ENCODE assay signal across 10 mouse cellular contexts in the genomic region with DNA sequence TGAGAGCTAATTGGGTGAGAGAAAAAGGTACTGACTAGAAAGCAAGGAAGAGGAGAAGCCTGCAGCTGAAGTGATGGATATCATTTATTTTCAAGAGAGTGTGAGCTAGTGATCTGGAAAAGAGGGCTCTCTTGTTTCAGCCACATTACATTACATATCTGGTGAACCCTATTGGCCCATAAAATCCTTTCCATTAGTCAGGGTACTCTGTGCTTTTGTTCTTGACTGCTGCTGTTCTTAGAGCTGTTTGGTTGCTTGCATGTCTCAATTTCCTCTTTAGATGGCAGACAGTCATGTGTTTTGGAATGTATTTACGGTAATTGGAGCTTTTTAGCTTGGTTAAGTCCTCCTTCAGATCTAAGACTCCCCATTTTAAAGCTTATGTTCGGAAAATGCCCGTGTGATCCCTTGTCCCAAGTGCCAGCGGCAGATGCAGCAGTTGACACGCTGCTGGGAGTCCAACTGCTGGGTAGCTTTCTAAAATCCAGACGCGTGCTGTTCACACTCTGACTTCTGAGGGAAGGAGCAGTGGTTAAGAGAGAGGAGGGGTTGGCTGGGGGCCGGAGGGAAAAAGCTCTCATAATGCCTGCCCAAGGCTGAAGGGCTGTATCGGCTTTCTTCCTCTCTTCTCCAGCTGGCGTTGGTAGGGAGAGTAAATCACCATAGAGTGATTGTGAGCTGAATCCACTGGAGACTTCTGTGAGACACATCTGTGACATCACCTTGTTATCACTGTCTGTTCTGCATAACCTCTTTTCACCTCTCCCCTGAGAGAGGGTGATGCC.
DNase-seq lines count a peak whose midpoint lies in the region; ATAC-seq and TF ChIP-seq lines count a peak whose summit lies in the region.
"Had no signal": no experiment of that assay in that cellular context is flagged by ENCODE, and none has a peak within 500 bp of the region (broad histone marks: within the 10 kb centered on the region; RNA-seq: fewer than 3 reads in every experiment).

No protein-coding gene starts in this region.

- H3K4me3 ChIP-seq in heart, adult 2 months = no peak overlapping the region
- H3K4me3 ChIP-seq in embryonic facial prominence, embryonic 11.5 days (ENCODE audit: low read depth, low read length) = no peak overlapping the region
- no peak overlapping the region for H3K4me3 ChIP-seq in hindbrain, embryonic 10.5 days
- no peak overlapping the region for H3K4me3 ChIP-seq in midbrain, postnatal 0 days (ENCODE audit: low read depth, low read length)
- H3K4me3 ChIP-seq: liver, embryonic 13.5 days had no signal

- TF ChIP-seq CTCF in heart, adult 2 months (IDR thresholded peaks at IDR 0.05) = no peak
- no peak for TF ChIP-seq CTCF in midbrain, postnatal 0 days (IDR thresholded peaks at IDR 0.05)

- no peaks in the 10 kb centered on the region for H3K27me3 ChIP-seq in heart, adult 2 months (ENCODE audit: control insufficient read depth, insufficient read depth, low read length)
- H3K27me3 ChIP-seq in embryonic facial prominence, embryonic 11.5 days (ENCODE audit: control insufficient read depth, insufficient read depth, low read length) = no peaks in the 10 kb centered on the region
- H3K27me3 ChIP-seq in hindbrain, embryonic 10.5 days (ENCODE audit: insufficient read depth, poor library complexity, severe bottlenecking) = no peaks in the 10 kb centered on the region
- H3K27me3 ChIP-seq in midbrain, postnatal 0 days (ENCODE audit: insufficient read depth, low read length) = no peaks in the 10 kb centered on the region
- H3K27me3 ChIP-seq: liver, embryonic 13.5 days had no signal

- H3K27ac ChIP-seq in heart, adult 2 months = peak overlapping the region; percentile 66
- H3K27ac ChIP-seq in embryonic facial prominence, embryonic 11.5 days (replicated peaks; ENCODE audit: low read depth, low read length) = peak overlapping the region; percentile 10; the same call in 1 of the 2 replicates
- no peak overlapping the region for H3K27ac ChIP-seq in hindbrain, embryonic 10.5 days
- no peak overlapping the region for H3K27ac ChIP-seq in midbrain, postnatal 0 days (ENCODE audit: low read depth, low read length)
- H3K27ac ChIP-seq: liver, embryonic 13.5 days had no signal

- no peak overlapping the region for H3K4me2 ChIP-seq in embryonic facial prominence, embryonic 11.5 days (ENCODE audit: low read depth, low read length)
- H3K4me2 ChIP-seq in midbrain, postnatal 0 days (ENCODE audit: low read depth, low read length, poor library complexity, severe bottlenecking) = 0 out of 2 replicates have a peak overlapping the region, but pooled peaks have one; percentile 9
- H3K4me2 ChIP-seq: liver, embryonic 13.5 days had no signal

- no peak for TF ChIP-seq EP300 in heart, adult 2 months (IDR thresholded peaks at IDR 0.05; ENCODE audit: insufficient read depth, low read depth, low read length)

- no peaks in the 10 kb centered on the region for H3K9me3 ChIP-seq in embryonic facial prominence, embryonic 11.5 days (replicated peaks; ENCODE audit: control insufficient read depth, low read length)
- H3K9me3 ChIP-seq in hindbrain, embryonic 10.5 days = no peaks in the 10 kb centered on the region
- no peaks in the 10 kb centered on the region for H3K9me3 ChIP-seq in midbrain, postnatal 0 days (ENCODE audit: low read length)
- H3K9me3 ChIP-seq: liver, embryonic 13.5 days had no signal

- H3K4me1 ChIP-seq in heart, adult 2 months (ENCODE audit: control insufficient read depth, insufficient read depth, low read length) = peaks cover 7% of the 10 kb centered on the region
- no peaks in the 10 kb centered on the region for H3K4me1 ChIP-seq in embryonic facial prominence, embryonic 11.5 days (ENCODE audit: control insufficient read depth, insufficient read depth, low read length)
- peaks cover 10% of the 10 kb centered on the region for H3K4me1 ChIP-seq in hindbrain, embryonic 10.5 days (replicated peaks)
- 0 out of 2 replicates have a peak, but pooled peaks cover 2% of the 10 kb centered on the region for H3K4me1 ChIP-seq in midbrain, postnatal 0 days (ENCODE audit: insufficient read depth, low read length)
- H3K4me1 ChIP-seq: liver, embryonic 13.5 days had no signal

- 52% methylated on average over 10 of the region's 10 CpGs for whole genome bisulfite sequencing in heart, adult 2 months
- 60% methylated on average over 10 of the region's 10 CpGs for WGBS in embryonic facial prominence, embryonic 11.5 days
- WGBS in hindbrain, embryonic 10.5 days = 76% methylated on average over 10 of the region's 10 CpGs
- 37% methylated on average over 10 of the region's 10 CpGs for WGBS in midbrain, postnatal 0 days

- ATAC-seq in embryonic facial prominence, embryonic 11.5 days (replicated peaks; ENCODE audit: insufficient number of reproducible peaks, low FRiP score, low TSS enrichment, low read depth) = no peak; the same call in 1 of the 2 replicates
- ATAC-seq in midbrain, postnatal 0 days (ENCODE audit: low FRiP score) = no peak
- no peak for ATAC-seq in megakaryocyte, adult 5-6 weeks (ENCODE audit: poor library complexity, severe bottlenecking)

- peak overlapping the region; percentile 57 for H3K9ac ChIP-seq in heart, adult 2 months (ENCODE audit: low read depth, low read length)
- no peak overlapping the region for H3K9ac ChIP-seq in embryonic facial prominence, embryonic 11.5 days (replicated peaks; ENCODE audit: low read length)
- H3K9ac ChIP-seq in midbrain, postnatal 0 days (replicated peaks; ENCODE audit: low read length, poor library complexity, severe bottlenecking) = no peak overlapping the region
- H3K9ac ChIP-seq: liver, embryonic 13.5 days had no signal

- intact Hi-C loops in heart, adult 2 months (cut with DNase I) = no loop called here
- intact Hi-C loops in heart, postnatal 36 days (cut with DNase I) = no loop called here

- DNase-seq in heart, adult 2 months = peak; percentile 46 to 59
- no peak for DNase-seq in heart, postnatal 36 days
- DNase-seq in embryonic facial prominence, embryonic 11.5 days (ENCODE audit: low spot score) = peak; percentile 26
- DNase-seq in hindbrain, embryonic 10.5 days (ENCODE audit: low spot score) = peak; percentile 5
- peak; percentile 8 for DNase-seq in midbrain, postnatal 0 days (ENCODE audit: low spot score)
- DNase-seq in cerebellum, postnatal 25 days = no peak
- no peak for DNase-seq in right cerebral cortex, postnatal 10 days (ENCODE audit: low spot score in 2 of 2)
- DNase-seq: adrenal gland, postnatal 14 days; liver, embryonic 13.5 days had no signal

- H3K36me3 ChIP-seq in heart, adult 2 months (ENCODE audit: control insufficient read depth, insufficient read depth, low read length) = peaks cover 7% of the 10 kb centered on the region; the same call in 1 of the 2 replicates
- H3K36me3 ChIP-seq in embryonic facial prominence, embryonic 11.5 days (replicated peaks; ENCODE audit: control insufficient read depth, insufficient read depth, low read depth, low read length) = no peaks in the 10 kb centered on the region
- peaks cover 30% of the 10 kb centered on the region for H3K36me3 ChIP-seq in hindbrain, embryonic 10.5 days
- 0 out of 2 replicates have a peak, but pooled peaks cover 3% of the 10 kb centered on the region for H3K36me3 ChIP-seq in midbrain, postnatal 0 days (ENCODE audit: insufficient read depth, low read length)
- H3K36me3 ChIP-seq: liver, embryonic 13.5 days had no signal

- no peaks in the 10 kb centered on the region for H3K79me2 ChIP-seq in heart, adult 2 months (replicated peaks; ENCODE audit: control insufficient read depth, insufficient read depth, low read length)

- no peak for TF ChIP-seq POLR2A in heart, adult 2 months (IDR thresholded peaks at IDR 0.05; ENCODE audit: insufficient read depth, low read depth, low read length)

Comparison
In these comparisons a context has a peak if more than half of its experiments do, and no peak if none do; other contexts are left out.
1. DNase-seq: peak in heart, adult 2 months (2 of 2), embryonic facial prominence, embryonic 11.5 days (single experiment), hindbrain, embryonic 10.5 days (single experiment) and midbrain, postnatal 0 days (single experiment); none in heart, postnatal 36 days (0 of 2), cerebellum, postnatal 25 days (0 of 2) and right cerebral cortex, postnatal 10 days (0 of 2).
2. H3K27ac ChIP-seq: peak in heart, adult 2 months (single experiment) and embryonic facial prominence, embryonic 11.5 days (single experiment); none in hindbrain, embryonic 10.5 days (single experiment) and midbrain, postnatal 0 days (single experiment).